Mouse (Mus musculus): ENCODE data around the gene Fzd4. TPM values are rescaled to one million over a fixed set of nuclear protein-coding genes. Genes with fewer than 3 reads are reported as not detected.

The Fzd4 gene
- total RNA-seq (2023; ENCODE audit: inconsistent age) = 0.06 to 0.12 TPM (median 0.10 TPM) in 3 of 4 replicates, not detected in the other

GRCm38 (mm10) chr7:89404081-89404733 lies at the start of gene Fzd4, which contains the start of gene Tmem135:
Gene Fzd4, plus strand, starts transcription at chr7:89404355.
Gene Tmem135, minus strand, starts transcription at chr7:89404222.

Other genes with a start within 250 kb of the Fzd4 start
- gene Tmem135, start 133 bp upstream of the Fzd4 start, total RNA-seq (2023; ENCODE audit: inconsistent age) = 44.6 to 50.7 TPM (median 48.4 TPM) in 4 replicates
- gene Prss23, start 122.8 kb downstream of the Fzd4 start, total RNA-seq (2023; ENCODE audit: inconsistent age) = 0.27 TPM in 1 of 4 replicates, not detected in the others
- gene Me3, start 228.0 kb downstream of the Fzd4 start, total RNA-seq (2023; ENCODE audit: inconsistent age) = not detected in 4 replicates

Measured in B cell, adult (primary cell).